Mouse (Mus musculus) liver, postnatal 0 days (tissue): ENCODE measurements around the gene Gtf2a1l.

ENCODE experiments used
- CTCF ChIP-seq: sonication (generic); IDR thresholded peaks from 2 replicates; pipeline ENCODE4 v1.5.1; 2016; ENCODE audit warnings: antibody characterized with exemption, low read depth
- EP300 ChIP-seq: IDR thresholded peaks from 2 replicates; pipeline ENCODE4 v1.6.1; 2016; ENCODE audit warnings: antibody characterized with exemption, low read depth, mild to moderate bottlenecking

DNA sequence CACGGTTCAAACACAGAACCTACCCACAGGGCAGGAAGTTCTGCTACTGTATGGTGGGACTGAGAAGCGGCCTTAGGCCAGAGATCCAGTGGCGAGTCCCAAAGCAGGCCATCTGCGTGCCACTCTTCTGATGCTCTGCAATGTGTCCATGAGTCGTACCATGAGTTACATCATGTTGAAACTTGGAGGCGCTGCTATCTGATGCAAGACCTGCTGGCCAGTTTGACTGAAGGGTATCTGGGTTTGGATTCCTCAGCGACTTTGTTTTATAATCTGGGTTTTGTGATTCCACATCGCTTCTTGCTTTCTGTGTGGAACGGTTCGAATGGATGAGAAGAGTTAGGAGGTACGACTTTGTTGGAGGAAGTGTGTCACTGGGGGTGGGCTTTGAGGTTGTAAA, 23.2 kb upstream of the Gtf2a1l start:
- TF ChIP-seq CTCF (no peak), EP300 (no peak)
